ENCODE assay signal across 9 mouse cellular contexts in the genomic region with DNA sequence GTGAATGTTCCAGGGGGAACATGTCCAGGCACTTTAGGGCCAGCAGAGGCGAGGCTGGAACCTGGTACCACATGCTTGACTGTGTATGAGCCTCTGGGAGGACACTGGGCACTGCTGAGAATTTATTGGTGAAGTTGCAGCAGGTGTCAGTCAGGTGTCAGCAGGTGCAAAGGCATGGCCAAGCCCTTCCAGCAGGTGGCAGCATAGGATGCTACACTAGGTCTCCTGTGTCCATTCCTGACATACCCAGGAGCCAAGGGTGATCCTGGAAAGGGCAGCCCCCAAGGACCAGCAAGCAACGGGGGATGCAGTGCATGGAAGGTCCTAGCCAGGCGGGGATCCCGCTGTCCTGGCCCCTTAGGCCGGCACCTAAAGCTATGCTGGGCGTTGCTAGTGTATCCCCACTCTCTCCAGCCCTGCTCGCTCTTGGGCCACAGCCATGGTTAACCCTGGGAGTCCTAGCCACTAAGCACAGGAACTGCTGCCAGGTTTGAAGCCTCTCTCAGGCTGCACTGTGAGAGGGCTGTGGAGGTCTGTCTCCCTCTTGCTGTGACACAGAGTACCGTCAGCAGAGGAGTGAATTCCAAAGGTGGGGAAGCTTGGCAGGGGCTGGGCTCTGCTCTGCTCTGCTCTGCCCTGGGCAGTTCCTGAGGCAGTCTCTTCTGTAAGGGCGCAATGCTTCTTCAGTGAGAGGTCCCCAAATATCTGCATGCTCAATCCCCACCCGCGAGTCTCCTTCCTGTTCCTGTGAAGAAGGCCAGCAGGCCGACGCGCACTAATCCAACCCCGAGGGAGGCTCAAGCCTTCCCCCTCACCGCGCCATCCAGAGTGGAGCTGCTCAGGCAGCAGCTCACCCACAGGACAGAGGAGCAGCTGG. TPM values are rescaled to one million over a fixed set of nuclear protein-coding genes. Genes with fewer than 3 reads are reported as not detected.
DNase-seq lines count a peak whose midpoint lies in the region; ATAC-seq and TF ChIP-seq lines count a peak whose summit lies in the region.
"Had no signal": no experiment of that assay in that cellular context is flagged by ENCODE, and none has a peak within 500 bp of the region (broad histone marks: within the 10 kb centered on the region; RNA-seq: fewer than 3 reads in every experiment).

No protein-coding gene starts in this region.

- peaks cover 60% of the 10 kb centered on the region for H3K4me1 ChIP-seq in cerebellum, adult 2 months (ENCODE audit: control insufficient read depth, insufficient read depth, low read length)
- H3K4me1 ChIP-seq in limb, embryonic 10.5 days, result peaks cover 10% of the 10 kb centered on the region

- H3K4me2 ChIP-seq in myocyte (ENCODE audit: low read depth), result no peak overlapping the region
- H3K4me2 ChIP-seq: limb, embryonic 15.5 days had no signal

- H3K9me3 ChIP-seq in limb, embryonic 10.5 days (replicated peaks), result no peaks in the 10 kb centered on the region
- H3K9me3 ChIP-seq: limb, embryonic 15.5 days had no signal

- H3K27ac ChIP-seq in cerebellum, adult 2 months (ENCODE audit: insufficient read depth, low read length), result peak overlapping the region; percentile 57
- no peak overlapping the region for H3K27ac ChIP-seq in limb, embryonic 10.5 days
- H3K27ac ChIP-seq: limb, embryonic 15.5 days had no signal

- no peak for TF ChIP-seq POLR2A in cerebellum, adult 2 months (IDR thresholded peaks at IDR 0.05; ENCODE audit: borderline replicate concordance, insufficient read depth, low read length)
- no peak for TF ChIP-seq POLR2A in myocyte (IDR thresholded peaks at IDR 0.05; ENCODE audit: insufficient read length, low read depth)

- intact Hi-C loops in heart, postnatal 10 days (cut with DNase I), result loop anchor here (2.0 kb wide), 1 partner anchor 15 kb away; a partner anchor contains a TSS

- no peak overlapping the region for H3ac ChIP-seq in myocyte (ENCODE audit: control insufficient read depth, insufficient read length)

- TF ChIP-seq CTCF in cerebellum, adult 2 months (IDR thresholded peaks at IDR 0.05; ENCODE audit: borderline replicate concordance, insufficient read depth, low read depth, low read length), result peak; percentile 95

- peak; percentile 60 for ATAC-seq in CD4-positive, CD25-positive, alpha-beta regulatory T cell, adult 4 months

- peak; percentile 95 for DNase-seq in heart, adult 11 months
- no peak for DNase-seq in heart, adult 8-10 months (ENCODE audit: low spot score)
- peak; percentile 88 to 93 for DNase-seq in cerebellum, adult 2 months
- peak; percentile 66 to 73 for DNase-seq in heart, postnatal 10 days
- peak; percentile 55 for DNase-seq in limb, embryonic 10.5 days (ENCODE audit: low spot score)
- DNase-seq in right cerebral cortex, postnatal 10 days (ENCODE audit: low spot score in 2 of 2), result no peak

- peaks cover 100% of the 10 kb centered on the region for H3K36me3 ChIP-seq in limb, embryonic 10.5 days
- H3K36me3 ChIP-seq in myocyte (ENCODE audit: control insufficient read depth, insufficient read depth), result no peaks in the 10 kb centered on the region

- no peaks in the 10 kb centered on the region for H3K79me2 ChIP-seq in myocyte (ENCODE audit: control insufficient read depth, insufficient read depth)

- WGBS in cerebellum, adult 2 months, result 9% methylated on average over 17 of the region's 17 CpGs
- WGBS in limb, embryonic 10.5 days, result 85% methylated on average over 17 of the region's 17 CpGs

- H3K4me3 ChIP-seq in cerebellum, adult 2 months (replicated peaks; ENCODE audit: insufficient read depth, low read depth, low read length), result no peak overlapping the region
- H3K4me3 ChIP-seq in limb, embryonic 10.5 days, result no peak overlapping the region
- H3K4me3 ChIP-seq in myocyte, result no peak overlapping the region
- H3K4me3 ChIP-seq: limb, embryonic 15.5 days had no signal

- H3K27me3 ChIP-seq in cerebellum, adult 2 months (ENCODE audit: control insufficient read depth, insufficient read depth, low read length), result no peaks in the 10 kb centered on the region
- H3K27me3 ChIP-seq in limb, embryonic 10.5 days (ENCODE audit: low read depth, poor library complexity, severe bottlenecking), result no peaks in the 10 kb centered on the region
- H3K27me3 ChIP-seq in myocyte (ENCODE audit: control insufficient read depth, insufficient read depth, insufficient read length), result no peaks in the 10 kb centered on the region
- H3K27me3 ChIP-seq: limb, embryonic 15.5 days had no signal

TF ChIP-seq in myocyte, 11 proteins besides CTCF, POLR2A, EP300 and RAD21:
- TF ChIP-seq MAX (IDR thresholded peaks at IDR 0.05; ENCODE audit: low read depth), result no peak
- no peak for TF ChIP-seq USF1 (IDR thresholded peaks at IDR 0.05; ENCODE audit: low read depth)
- no peak for TF ChIP-seq TCF12 (IDR thresholded peaks at IDR 0.05; ENCODE audit: insufficient read depth, poor library complexity, severe bottlenecking)
- no peak for TF ChIP-seq E2F4 (IDR thresholded peaks at IDR 0.05; ENCODE audit: insufficient read depth)
- TF ChIP-seq TCF3 (IDR thresholded peaks at IDR 0.05; ENCODE audit: insufficient read length, low read depth), result no peak
- no peak for TF ChIP-seq CEBPB (IDR thresholded peaks at IDR 0.05; ENCODE audit: insufficient read depth, poor library complexity, severe bottlenecking)
- no peak for TF ChIP-seq SRF (IDR thresholded peaks at IDR 0.05; ENCODE audit: control insufficient read depth, insufficient read length, low read depth)
- TF ChIP-seq REST (IDR thresholded peaks at IDR 0.05; ENCODE audit: insufficient read depth, insufficient read length), result no peak
- no peak for TF ChIP-seq POLR2AphosphoS2 (IDR thresholded peaks at IDR 0.05; ENCODE audit: insufficient read length, low read depth)
- TF ChIP-seq MYOD1 (IDR thresholded peaks at IDR 0.05; ENCODE audit: control insufficient read depth in 1 of 3, insufficient read length in 2 of 3, low read depth in 2 of 3), result peak in 2 of 3 experiments; percentile 48 to 67
- peak in 1 of 3 experiments; percentile 41 for TF ChIP-seq MYOG (IDR thresholded peaks at IDR 0.05; ENCODE audit: control insufficient read depth in 1 of 3, insufficient read depth in 1 of 3, insufficient read length in 2 of 3, low read depth in 2 of 3)
TF ChIP-seq in myocyte: peak in this region for 2.

RNA-seq across cellular contexts. Expression of a gene that starts 13.8 kb away (rescaled TPM):
- total RNA-seq in heart, adult 8-10 months (2022), result 10 to 100 TPM; 92.2 to 93.9 (median 93.1) TPM
- polyA plus RNA-seq in CD4-positive, CD25-positive, alpha-beta regulatory T cell, adult 4 months (2017; shearing (Covaris generic)), result 1 to 10 TPM; 4.6 to 7.8 TPM
- 146 and 171 TPM in 2 replicates for polyA plus RNA-seq in cerebellum, adult 2 months (2012; rRNA removed)
- 10 to 100 TPM; 82.8 to 88.9 TPM for total RNA-seq in heart, postnatal 10 days (2021)
- polyA plus RNA-seq in limb, embryonic 10.5 days (2016; fragmentation: Nextera tagmentation; extraction: Ambion mirVana), result 50.7 and 52.1 TPM in 2 replicates
- polyA plus RNA-seq in myocyte (2012; fragmentation: generic; extraction: Trizol), result 31.1 TPM

RNA-seq across cellular contexts. Expression of a gene that starts 21.7 kb away (rescaled TPM):
- 1 to 10 TPM; 4.7 to 5.8 (median 5.1) TPM for total RNA-seq in heart, adult 8-10 months (2022)
- 100 to 1,000 TPM; 102 to 179 TPM for polyA plus RNA-seq in CD4-positive, CD25-positive, alpha-beta regulatory T cell, adult 4 months (2017; shearing (Covaris generic))
- polyA plus RNA-seq in cerebellum, adult 2 months (2012; rRNA removed), result 8.3 and 8.6 TPM in 2 replicates
- total RNA-seq in heart, postnatal 10 days (2021), result 1 to 10 TPM; 4.1 to 4.6 TPM
- 2.7 and 3.4 TPM in 2 replicates for polyA plus RNA-seq in limb, embryonic 10.5 days (2016; fragmentation: Nextera tagmentation; extraction: Ambion mirVana)
- 1.4 TPM for polyA plus RNA-seq in myocyte (2012; fragmentation: generic; extraction: Trizol)

RNA-seq across cellular contexts. Expression of a gene that starts 50.0 kb away (rescaled TPM):
- total RNA-seq in heart, adult 8-10 months (2022), result 10 to 100 TPM; 19.9 to 28.9 (median 23.1) TPM
- polyA plus RNA-seq in CD4-positive, CD25-positive, alpha-beta regulatory T cell, adult 4 months (2017; shearing (Covaris generic)), result 1 to 10 TPM; 4.6 to 5.7 TPM
- 73.4 and 77.0 TPM in 2 replicates for polyA plus RNA-seq in cerebellum, adult 2 months (2012; rRNA removed)
- total RNA-seq in heart, postnatal 10 days (2021), result 10 to 100 TPM; 10.3 to 19.6 TPM
- 24.5 and 25.4 TPM in 2 replicates for polyA plus RNA-seq in limb, embryonic 10.5 days (2016; fragmentation: Nextera tagmentation; extraction: Ambion mirVana)
- 34.3 TPM for polyA plus RNA-seq in myocyte (2012; fragmentation: generic; extraction: Trizol)

Comparison
In these comparisons a context has a peak if more than half of its experiments do, and no peak if none do; other contexts are left out.
1. DNase-seq: peak in heart, adult 11 months (single experiment), cerebellum, adult 2 months (2 of 2), heart, postnatal 10 days (2 of 2) and limb, embryonic 10.5 days (single experiment); none in heart, adult 8-10 months (single experiment) and right cerebral cortex, postnatal 10 days (0 of 2).
2. RNA of a gene that starts 21.7 kb away (polyA plus RNA-seq): 102 to 179 TPM in CD4-positive, CD25-positive, alpha-beta regulatory T cell, adult 4 months; 8.3 to 8.6 TPM in cerebellum, adult 2 months, 2.7 to 3.4 TPM in limb, embryonic 10.5 days and 1.4 TPM in myocyte (single experiment); every median in the first group is over 10 times any median in the second.